ENCODE assay signal across 9 mouse cellular contexts in genomic region chr11:82626501-82627111, GRCm38 (mm10).
"Had no signal": no experiment of that assay in that cellular context is flagged by ENCODE, and none has a peak within 500 bp of the region (broad histone marks: within the 10 kb centered on the region; RNA-seq: fewer than 3 reads in every experiment).

No protein-coding gene starts in this region.

- H3K4me2 ChIP-seq: limb, embryonic 12.5 days; liver, embryonic 13.5 days; neural tube, embryonic 15.5 days had no signal

- H3K4me1 ChIP-seq: liver, embryonic 13.5 days had no signal

- H3K9ac ChIP-seq: limb, embryonic 12.5 days; liver, embryonic 13.5 days; liver, postnatal 0 days; neural tube, embryonic 15.5 days had no signal

- H3K27me3 ChIP-seq: limb, embryonic 12.5 days; liver, embryonic 13.5 days; neural tube, embryonic 15.5 days had no signal

- H3K4me3 ChIP-seq: limb, embryonic 12.5 days; liver, embryonic 13.5 days; myocyte; neural tube, embryonic 15.5 days had no signal

- DNase-seq: kidney, adult 2 months; kidney, postnatal 25 days; liver; liver, embryonic 13.5 days; liver, postnatal 0 days; right cerebral cortex, postnatal 25 days had no signal

- H3K9me3 ChIP-seq: limb, embryonic 12.5 days; liver, embryonic 13.5 days; neural tube, embryonic 15.5 days had no signal

- H3K27ac ChIP-seq: limb, embryonic 12.5 days; liver, embryonic 13.5 days; neural tube, embryonic 15.5 days had no signal

- ATAC-seq: liver, postnatal 0 days had no signal

- H3K36me3 ChIP-seq: limb, embryonic 12.5 days; liver, embryonic 13.5 days; neural tube, embryonic 15.5 days had no signal
